Mouse (Mus musculus): ENCODE results near the gene Pus7l.

Gene Pus7l

GRCm38 (mm10) chr15:94477287-94477686, 66.1 kb downstream of the Pus7l start:
- no peak for DNase-seq (ENCODE audit: low spot score)

DNA sequence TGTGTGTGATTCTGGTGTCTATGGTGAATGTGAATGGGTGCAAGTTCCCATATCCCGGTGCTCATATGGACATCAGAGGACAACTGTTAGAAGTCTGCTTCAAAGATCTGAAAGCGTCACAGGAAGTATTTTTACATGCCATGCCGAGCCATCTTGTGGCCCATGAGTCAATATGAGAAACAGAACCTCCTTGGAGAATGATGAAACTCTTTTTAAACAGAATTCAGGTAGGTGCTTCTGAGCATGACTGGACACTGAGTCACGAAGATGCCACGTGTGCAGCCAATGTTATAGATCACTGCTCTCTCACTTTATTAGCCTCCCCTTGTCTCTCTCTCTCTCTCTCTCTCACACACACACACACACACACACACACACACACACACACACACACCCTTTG, 67.4 kb downstream of the Pus7l start:
- DNase-seq (ENCODE audit: low spot score) = no peak

Data from left cerebral cortex, adult 11 months (tissue).